Mouse (Mus musculus): ENCODE results near the gene Brsk1.

- no peak for TF ChIP-seq POLR2A (IDR thresholded peaks at IDR 0.05; ENCODE audit: borderline replicate concordance, extremely low read depth, low read depth, low read length)
- no peak for TF ChIP-seq CTCF (IDR thresholded peaks at IDR 0.05; ENCODE audit: insufficient read depth, low read length)
These were observed 12.8 kb downstream of the Brsk1 start for GRCm38 (mm10) chr7:4703195-4703594.

Data from lung, adult 2 months (tissue).